Comparison of ENCODE assay signal across 8 mouse cellular contexts in genomic region chr9:79717836-79718475, GRCm38 (mm10). TPM values are rescaled to one million over a fixed set of nuclear protein-coding genes. Genes with fewer than 3 reads are reported as not detected.
DNase-seq lines count a peak whose midpoint lies in the region; ATAC-seq and TF ChIP-seq lines count a peak whose summit lies in the region.

No protein-coding gene starts in this region.

- TF ChIP-seq POLR2A in limb, embryonic 14.5 days (IDR thresholded peaks at IDR 0.05; ENCODE audit: borderline replicate concordance, extremely low read depth, insufficient read depth, insufficient read length) = no peak

- peak overlapping the region; percentile 87 for H3K4me2 ChIP-seq in heart, embryonic 14.5 days (ENCODE audit: low read length)
- peak overlapping the region; percentile 76 for H3K4me2 ChIP-seq in limb, embryonic 14.5 days (replicated peaks; ENCODE audit: low read depth, low read length, severe bottlenecking)
- H3K4me2 ChIP-seq in neural tube, embryonic 12.5 days (replicated peaks) = peak overlapping the region; percentile 97

- peak overlapping the region; percentile 70 for H3K9ac ChIP-seq in heart, embryonic 14.5 days (ENCODE audit: low read length)
- H3K9ac ChIP-seq in limb, embryonic 14.5 days (ENCODE audit: low read depth, low read length, severe bottlenecking) = peak overlapping the region; percentile 85
- peak overlapping the region; percentile 69 for H3K9ac ChIP-seq in neural tube, embryonic 12.5 days

- no peaks in the 10 kb centered on the region for H3K36me3 ChIP-seq in heart, embryonic 14.5 days (ENCODE audit: control insufficient read depth, insufficient read depth, low read length)
- H3K36me3 ChIP-seq in limb, embryonic 14.5 days (ENCODE audit: control insufficient read depth, insufficient read depth, low read length) = peaks cover 3% of the 10 kb centered on the region; the same call in 1 of the 2 replicates
- H3K36me3 ChIP-seq in neural tube, embryonic 12.5 days = no peaks in the 10 kb centered on the region

- H3K4me1 ChIP-seq in heart, embryonic 14.5 days (ENCODE audit: control insufficient read depth in 2 of 2, insufficient read depth in 2 of 2, low read length in 2 of 2) = peaks cover 19 to 35% of the 10 kb centered on the region in 2 experiments
- peaks cover 34% of the 10 kb centered on the region for H3K4me1 ChIP-seq in limb, embryonic 14.5 days (ENCODE audit: control insufficient read depth, insufficient read depth, low read length)
- H3K4me1 ChIP-seq in neural tube, embryonic 12.5 days = peaks cover 37% of the 10 kb centered on the region

- WGBS in heart, embryonic 14.5 days = 1% methylated on average over 22 of the region's 22 CpGs
- WGBS in limb, embryonic 14.5 days = 0% methylated on average over 20 of the region's 22 CpGs
- WGBS in neural tube, embryonic 12.5 days = 1% methylated on average over 22 of the region's 22 CpGs

- H3K27me3 ChIP-seq in heart, embryonic 14.5 days (ENCODE audit: control insufficient read depth, insufficient read depth, low read length) = peaks cover 18% of the 10 kb centered on the region
- no peaks in the 10 kb centered on the region for H3K27me3 ChIP-seq in limb, embryonic 14.5 days (ENCODE audit: control insufficient read depth, insufficient read depth, low read length)
- H3K27me3 ChIP-seq in neural tube, embryonic 12.5 days (replicated peaks) = peaks cover 28% of the 10 kb centered on the region

- ATAC-seq in heart, embryonic 14.5 days (ENCODE audit: insufficient number of reproducible peaks, insufficient read depth, low FRiP score, low read depth) = no peak
- no peak for ATAC-seq in limb, embryonic 14.5 days (ENCODE audit: low FRiP score, low read depth)
- no peak for ATAC-seq in neural tube, embryonic 12.5 days (ENCODE audit: low FRiP score, low read depth)

- H3K4me3 ChIP-seq in heart, embryonic 14.5 days (ENCODE audit: control insufficient read depth in 1 of 2, insufficient read depth in 1 of 2, low read depth in 1 of 2, low read length in 2 of 2) = peak overlapping the region; percentile 57 to 69
- H3K4me3 ChIP-seq in limb, embryonic 14.5 days (replicated peaks; ENCODE audit: low read length) = peak overlapping the region; percentile 70
- peak overlapping the region; percentile 54 for H3K4me3 ChIP-seq in neural tube, embryonic 12.5 days

- peak overlapping the region; percentile 60 to 62 for H3K27ac ChIP-seq in heart, embryonic 14.5 days (replicated peaks in 1 of 2; ENCODE audit: control insufficient read depth in 1 of 2, insufficient read depth in 1 of 2, low read depth in 2 of 2, low read length in 2 of 2)
- H3K27ac ChIP-seq in limb, embryonic 14.5 days (replicated peaks; ENCODE audit: low read depth, low read length) = peak overlapping the region; percentile 96
- no peak overlapping the region for H3K27ac ChIP-seq in neural tube, embryonic 12.5 days

- DNase-seq in lung, adult 18-20 months = peak; percentile 6 to 10
- no peak for DNase-seq in lung, postnatal 25 days (ENCODE audit: low spot score)
- DNase-seq in embryo, embryonic 9.5 days (ENCODE audit: extremely low spot score) = peak; percentile 51
- DNase-seq in limb, embryonic 14.5 days (ENCODE audit: low spot score) = peak; percentile 52
- no peak for DNase-seq in spleen, adult 18-20 months
- no peak for DNase-seq in adrenal gland, postnatal 36 days

- H3K9me3 ChIP-seq in heart, embryonic 14.5 days (ENCODE audit: control insufficient read depth, low read length) = peaks cover 4% of the 10 kb centered on the region; the same call in 1 of the 2 replicates
- no peaks in the 10 kb centered on the region for H3K9me3 ChIP-seq in limb, embryonic 14.5 days (ENCODE audit: control insufficient read depth, low read length)
- no peaks in the 10 kb centered on the region for H3K9me3 ChIP-seq in neural tube, embryonic 12.5 days

RNA-seq across cellular contexts. Expression of gene Col12a1, which starts 0.7 kb away (rescaled TPM):
- polyA plus RNA-seq in heart, embryonic 14.5 days (2014; fragmentation: Nextera tagmentation; extraction: Ambion mirVana) = 16.8 and 18.4 TPM in 2 replicates
- 296 and 337 TPM in 2 replicates for polyA plus RNA-seq in limb, embryonic 14.5 days (2012; rRNA removed)
- 259 and 270 TPM in 2 replicates for polyA plus RNA-seq in limb, embryonic 14.5 days (2014; fragmentation: Nextera tagmentation; extraction: Ambion mirVana)
- polyA plus RNA-seq in neural tube, embryonic 12.5 days (2016; fragmentation: Nextera tagmentation; extraction: Ambion mirVana) = 19.2 and 19.9 TPM in 2 replicates
- 10 to 100 TPM; 15.7 to 21.2 TPM for total RNA-seq in adrenal gland, postnatal 36 days (2021)

RNA-seq across cellular contexts. Expression of gene Cox7a2, which starts 41.7 kb away (rescaled TPM):
- polyA plus RNA-seq in heart, embryonic 14.5 days (2014; fragmentation: Nextera tagmentation; extraction: Ambion mirVana) = 1,652 and 1,757 TPM in 2 replicates
- 329 and 399 TPM in 2 replicates for polyA plus RNA-seq in limb, embryonic 14.5 days (2012; rRNA removed)
- 591 and 630 TPM in 2 replicates for polyA plus RNA-seq in limb, embryonic 14.5 days (2014; fragmentation: Nextera tagmentation; extraction: Ambion mirVana)
- 689 and 719 TPM in 2 replicates for polyA plus RNA-seq in neural tube, embryonic 12.5 days (2016; fragmentation: Nextera tagmentation; extraction: Ambion mirVana)
- 100 to 1,000 TPM; 369 to 384 TPM for total RNA-seq in adrenal gland, postnatal 36 days (2021)

Comparison
In these comparisons a context has a peak if more than half of its experiments do, and no peak if none do; other contexts are left out.
1. DNase-seq: peak in lung, adult 18-20 months (2 of 2), embryo, embryonic 9.5 days (single experiment) and limb, embryonic 14.5 days (single experiment); none in lung, postnatal 25 days (single experiment), spleen, adult 18-20 months (0 of 2) and adrenal gland, postnatal 36 days (0 of 2).
2. RNA of gene Col12a1, which starts 0.7 kb away (polyA plus RNA-seq): 259 to 337 TPM in limb, embryonic 14.5 days; 19.2 to 19.9 TPM in neural tube, embryonic 12.5 days and 16.8 to 18.4 TPM in heart, embryonic 14.5 days; every median in the first group is over 10 times any median in the second.
3. Peak in every context shown above with its lines, with median percentiles within 50 percentile points of each other: H3K4me2 ChIP-seq, H3K4me3 ChIP-seq and H3K9ac ChIP-seq.